Mouse (Mus musculus): ENCODE data around the gene 1110051M20Rik.

The 1110051M20Rik gene

GRCm38 (mm10) chr2:91349974-91350457 lies 94.5 kb downstream of the 1110051M20Rik start:
- in situ Hi-C loops (cut with MboI, MseI) = no loop called here

- in situ Hi-C loops (cut with MboI, MseI) = no loop called here
These were observed 95.6 kb downstream of the 1110051M20Rik start for GRCm38 (mm10) chr2:91348936-91349335.

GRCm38 (mm10) chr2:91345644-91346043 lies 98.9 kb downstream of the 1110051M20Rik start:
- in situ Hi-C loops (cut with MboI, MseI) = no loop called here

GRCm38 (mm10) chr2:91339591-91339990 lies 104.9 kb downstream of the 1110051M20Rik start:
- in situ Hi-C loops (cut with MboI, MseI) = no loop called here

GRCm38 (mm10) chr2:91335128-91335527 lies 109.4 kb downstream of the 1110051M20Rik start:
- in situ Hi-C loops (cut with MboI, MseI) = no loop called here

GRCm38 (mm10) chr2:91331051-91331843 lies 113.3 kb downstream of the 1110051M20Rik start:
- in situ Hi-C loops (cut with MboI, MseI) = no loop called here

GRCm38 (mm10) chr2:91329996-91330738 lies 114.3 kb downstream of the 1110051M20Rik start:
- in situ Hi-C loops (cut with MboI, MseI) = no loop called here

- in situ Hi-C loops (cut with MboI, MseI) = no loop called here
These were observed 115.8 kb downstream of the 1110051M20Rik start for GRCm38 (mm10) chr2:91328729-91329125.

GRCm38 (mm10) chr2:91327968-91328728 lies 116.4 kb downstream of the 1110051M20Rik start:
- in situ Hi-C loops (cut with MboI, MseI) = no loop called here

GRCm38 (mm10) chr2:91326746-91327350 lies 117.7 kb downstream of the 1110051M20Rik start:
- in situ Hi-C loops (cut with MboI, MseI) = no loop called here

GRCm38 (mm10) chr2:91324761-91325421 lies 119.6 kb downstream of the 1110051M20Rik start:
- in situ Hi-C loops (cut with MboI, MseI) = no loop called here

GRCm38 (mm10) chr2:91324346-91324745 lies 120.2 kb downstream of the 1110051M20Rik start:
- in situ Hi-C loops (cut with MboI, MseI) = no loop called here

- in situ Hi-C loops (cut with MboI, MseI) = no loop called here
These were observed 122.0 kb downstream of the 1110051M20Rik start for GRCm38 (mm10) chr2:91322490-91322889.

- in situ Hi-C loops (cut with MboI, MseI) = no loop called here
These were observed 122.6 kb downstream of the 1110051M20Rik start for GRCm38 (mm10) chr2:91321923-91322322.

- in situ Hi-C loops (cut with MboI, MseI) = no loop called here
These were observed 123.7 kb downstream of the 1110051M20Rik start for GRCm38 (mm10) chr2:91320559-91321529.

- in situ Hi-C loops (cut with MboI, MseI) = no loop called here
These were observed 130.3 kb downstream of the 1110051M20Rik start for GRCm38 (mm10) chr2:91314184-91314583.

- in situ Hi-C loops (cut with MboI, MseI) = no loop called here
These were observed 131.8 kb downstream of the 1110051M20Rik start for GRCm38 (mm10) chr2:91312578-91313311.

GRCm38 (mm10) chr2:91309546-91309945 lies 135.0 kb downstream of the 1110051M20Rik start:
- in situ Hi-C loops (cut with MboI, MseI) = no loop called here

GRCm38 (mm10) chr2:91308680-91309079 lies 135.8 kb downstream of the 1110051M20Rik start:
- in situ Hi-C loops (cut with MboI, MseI) = no loop called here
